Mouse (Mus musculus) liver, embryonic 15.5 days (tissue): Measurements from ENCODE around the gene Thg1l. TPM values are rescaled to one million over a fixed set of nuclear protein-coding genes. Genes with fewer than 3 reads are reported as not detected.

Experiments used
- ATAC-seq: fragments of 200-750 bp; cut with Nextera tagmentation; 2 replicates; pipeline ENCODE4 v1.8.0; 2017; ENCODE audit warnings: moderate number of reproducible peaks, mild to moderate bottlenecking, moderate library complexity; ENCODE audit not compliant: insufficient read depth
- H3K27ac ChIP-seq: fragments of 300-500 bp; sonication (generic); replicated peaks from 2 replicates; pipeline ENCODE4 v1.5.1; 2015; ENCODE audit warnings: mild to moderate bottlenecking, inconsistent platforms
- H3K27me3 ChIP-seq: fragments of 300-500 bp; sonication (generic); 2 replicates; pipeline ENCODE4 v1.6.1; 2015; ENCODE audit warnings: mild to moderate bottlenecking, inconsistent platforms
- H3K36me3 ChIP-seq: fragments of 300-500 bp; sonication (generic); replicated peaks from 2 replicates; pipeline ENCODE4 v1.6.1; 2015; ENCODE audit warnings: moderate library complexity, mild to moderate bottlenecking, inconsistent platforms
- H3K4me1 ChIP-seq: fragments of 300-500 bp; sonication (generic); replicated peaks from 2 replicates; pipeline ENCODE4 v1.6.1; 2015; ENCODE audit warnings: inconsistent platforms
- H3K4me2 ChIP-seq: fragments of 300-500 bp; sonication (generic); 2 replicates; pipeline ENCODE4 v1.6.1; 2015; ENCODE audit warnings: moderate library complexity, mild to moderate bottlenecking, inconsistent platforms
- H3K4me3 ChIP-seq: fragments of 300-500 bp; sonication (generic); replicated peaks from 2 replicates; pipeline ENCODE4 v1.5.1; 2015; ENCODE audit warnings: mild to moderate bottlenecking, inconsistent platforms
- H3K9ac ChIP-seq: fragments of 300-500 bp; sonication (generic); 2 replicates; pipeline ENCODE4 v1.6.1; 2015; ENCODE audit warnings: moderate library complexity, mild to moderate bottlenecking, inconsistent platforms
- H3K9me3 ChIP-seq: fragments of 300-500 bp; sonication (generic); replicated peaks from 2 replicates; pipeline ENCODE4 v1.6.1; 2016; ENCODE audit warnings: inconsistent platforms
- WGBS: fragments of 180-500 bp; shearing (Covaris S2); methylation state at CpG from one replicate; pipeline ENCODE4 v1.1.7; 2015; ENCODE audit warnings: mixed read lengths; ENCODE audit not compliant: insufficient replicate concordance; 5-methylcytosine and 5-hydroxymethylcytosine counted together
- polyA plus RNA-seq: library from polyadenylated mRNA; unstranded; fragments of >200 nt; fragmentation: Nextera tagmentation; extraction: Ambion mirVana; gene quantifications from 2 replicates; pipeline ENCODE4 v1.2.1, GENCODE M21; 2015

Thg1l gene
- polyA plus RNA-seq, 1 experiment from 2014 or later, result 5.5 TPM

GRCm38 (mm10) chr11:45906109-45906786 lies 49.0 kb downstream of the Thg1l start:
- ATAC-seq, result peak; percentile 94
- WGBS, result 26% methylated on average over 8 of the region's 8 CpGs
- H3K4me2 ChIP-seq, result peak overlapping the region; percentile 29; the same call in 1 of the 2 replicates
- no peaks in the 10 kb centered on the region for H3K27me3 ChIP-seq
- peak overlapping the region; percentile 29 for H3K27ac ChIP-seq
- peaks cover 23% of the 10 kb centered on the region for H3K4me1 ChIP-seq
- H3K36me3 ChIP-seq, result peaks cover 79% of the 10 kb centered on the region
- H3K9me3 ChIP-seq, result no peaks in the 10 kb centered on the region
- no peak overlapping the region for H3K4me3 ChIP-seq
- H3K9ac ChIP-seq, result 0 out of 2 replicates have a peak overlapping the region, but pooled peaks have one; percentile 13

GRCm38 (mm10) chr11:45900233-45901015 lies 54.9 kb downstream of the Thg1l start:
- H3K9me3 ChIP-seq, result no peaks in the 10 kb centered on the region
- peaks cover 72% of the 10 kb centered on the region for H3K36me3 ChIP-seq
- H3K4me3 ChIP-seq, result no peak overlapping the region
- no peaks in the 10 kb centered on the region for H3K27me3 ChIP-seq
- peak overlapping the region; percentile 25; the same call in 1 of the 2 replicates for H3K27ac ChIP-seq
- peaks cover 13% of the 10 kb centered on the region for H3K4me1 ChIP-seq
- ATAC-seq, result no peak
- H3K9ac ChIP-seq, result no peak overlapping the region
- no peak overlapping the region for H3K4me2 ChIP-seq
- 77% methylated on average over 11 of the region's 11 CpGs for WGBS

GRCm38 (mm10) chr11:45897392-45897791 lies 57.9 kb downstream of the Thg1l start:
- H3K36me3 ChIP-seq, result peaks cover 82% of the 10 kb centered on the region
- no peak overlapping the region for H3K4me3 ChIP-seq
- WGBS, result 87% methylated on average over 2 of the region's 2 CpGs

More at GRCm38 (mm10) chr11:45897392-45897791, 57.9 kb downstream of the Thg1l start:
- H3K27ac ChIP-seq, result no peak overlapping the region
- no peak overlapping the region for H3K9ac ChIP-seq
- no peak overlapping the region for H3K4me2 ChIP-seq
- H3K4me1 ChIP-seq, result 0 out of 2 replicates have a peak, but pooled peaks cover 9% of the 10 kb centered on the region
- no peaks in the 10 kb centered on the region for H3K9me3 ChIP-seq
- ATAC-seq, result no peak
- no peaks in the 10 kb centered on the region for H3K27me3 ChIP-seq

Other genes starting within 250 kb of the Thg1l start
- gene Clint1, start 103.4 kb downstream of the Thg1l start, polyA plus RNA-seq, result 53.8 and 62.1 TPM in 2 replicates
- gene Lsm11, start 10.6 kb downstream of the Thg1l start, polyA plus RNA-seq, result 2.3 and 2.5 TPM in 2 replicates
- gene Sox30, start 24.8 kb upstream of the Thg1l start, polyA plus RNA-seq, result not detected in 2 replicates
- 3.4 TPM in 2 replicates for gene Gm12166, start 96.8 kb upstream of the Thg1l start, polyA plus RNA-seq
- 0.93 and 0.98 TPM in 2 replicates for gene Adam19, start 100.5 kb upstream of the Thg1l start, polyA plus RNA-seq
- gene Nipal4, start 211.0 kb upstream of the Thg1l start, polyA plus RNA-seq, result 0.03 and 0.15 TPM in 2 replicates